Mouse (Mus musculus) testis, adult 2 months (tissue): ENCODE measurements around the gene Gcnt4.

Experiments
- CTCF ChIP-seq: fragments of 200-500 bp; IDR thresholded peaks from 2 replicates; pipeline ENCODE4 v1.5.1; 2012; ENCODE audit warnings: low read depth, mild to moderate bottlenecking, inconsistent platforms, low read length, moderate library complexity; ENCODE audit not compliant: control insufficient read depth, insufficient read depth, insufficient replicate concordance
- POLR2A ChIP-seq: fragments of 200-500 bp; IDR thresholded peaks from 2 replicates; pipeline ENCODE4 v1.6.1; 2012; ENCODE audit warnings: low read depth, mild to moderate bottlenecking, inconsistent platforms, low read length, moderate library complexity; ENCODE audit not compliant: control insufficient read depth

DNA sequence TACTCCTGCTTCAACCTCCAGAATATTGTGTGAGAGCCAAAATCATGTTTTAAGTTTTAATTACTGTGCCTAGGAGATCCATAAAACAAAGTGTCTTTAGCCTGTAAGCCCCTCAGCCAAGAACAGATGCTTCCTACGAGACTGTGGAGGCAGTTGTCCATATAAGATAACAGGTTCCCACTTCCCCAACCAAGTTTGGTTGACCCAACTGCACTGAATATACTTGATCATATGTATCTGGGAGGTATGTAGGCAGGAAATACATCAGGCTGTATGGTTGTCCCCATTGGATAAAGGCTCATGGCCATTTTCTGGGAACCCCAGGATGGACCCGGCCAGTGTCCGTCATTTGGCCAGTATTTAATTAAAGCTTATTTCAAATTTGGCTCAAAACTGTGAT is 65.6 kb downstream of the Gcnt4 start:
- no peak for TF ChIP-seq CTCF
- TF ChIP-seq POLR2A: no peak
